Mouse (Mus musculus) limb, embryonic 15.5 days (tissue): ENCODE results near the gene Ptprcap. TPM values are rescaled to one million over a fixed set of nuclear protein-coding genes. Genes with fewer than 3 reads are reported as not detected.

Experiments
- ATAC-seq: fragments of 200-750 bp; cut with Nextera tagmentation; 2 replicates; pipeline ENCODE4 v1.8.0; 2017; ENCODE audit warnings: low read depth, moderate TSS enrichment; ENCODE audit not compliant: insufficient number of reproducible peaks, low FRiP score, low TSS enrichment
- H3K27ac ChIP-seq: fragments of 300-500 bp; sonication (generic); 2 replicates; pipeline ENCODE4 v1.5.1; 2015; ENCODE audit warnings: moderate library complexity, mild to moderate bottlenecking, inconsistent platforms
- H3K27me3 ChIP-seq: fragments of 300-500 bp; sonication (generic); 2 replicates; pipeline ENCODE4 v1.6.1; 2015; ENCODE audit warnings: inconsistent platforms
- H3K36me3 ChIP-seq: fragments of 300-500 bp; sonication (generic); 2 replicates; pipeline ENCODE4 v1.6.1; 2015; ENCODE audit warnings: inconsistent platforms
- H3K4me1 ChIP-seq: fragments of 300-500 bp; sonication (generic); 2 replicates; pipeline ENCODE4 v1.6.1; 2015; ENCODE audit warnings: inconsistent platforms
- H3K4me2 ChIP-seq: fragments of 300-500 bp; sonication (generic); 2 replicates; pipeline ENCODE4 v1.6.1; 2015; ENCODE audit warnings: mild to moderate bottlenecking, inconsistent platforms
- H3K4me3 ChIP-seq: fragments of 300-500 bp; sonication (generic); 2 replicates; pipeline ENCODE4 v1.5.1; 2015; ENCODE audit warnings: mild to moderate bottlenecking, inconsistent platforms
- H3K9ac ChIP-seq: fragments of 300-500 bp; sonication (generic); 2 replicates; pipeline ENCODE4 v1.6.1; 2015; ENCODE audit warnings: inconsistent platforms
- H3K9me3 ChIP-seq: fragments of 300-500 bp; sonication (generic); 2 replicates; pipeline ENCODE4 v1.6.1; 2016; ENCODE audit warnings: inconsistent platforms
- WGBS: fragments of 180-500 bp; shearing (Covaris S2); methylation state at CpG from one replicate; pipeline ENCODE4 v1.1.7; 2015; 5-methylcytosine and 5-hydroxymethylcytosine counted together
- polyA plus RNA-seq: library from polyadenylated mRNA; unstranded; fragments of >200 nt; fragmentation: Nextera tagmentation; extraction: Ambion mirVana; gene quantifications from 2 replicates; pipeline ENCODE4 v1.2.1, GENCODE M21; 2015

Ptprcap gene
- polyA plus RNA-seq, 1 experiment from 2014 or later: 9.5 TPM

- 80% methylated on average over 12 of the region's 12 CpGs for WGBS
- no peak overlapping the region for H3K4me2 ChIP-seq
- no peaks in the 10 kb centered on the region for H3K9me3 ChIP-seq
- no peaks in the 10 kb centered on the region for H3K27me3 ChIP-seq
- H3K27ac ChIP-seq: no peak overlapping the region
- no peak overlapping the region for H3K4me3 ChIP-seq
- H3K9ac ChIP-seq: no peak overlapping the region
- peaks cover 60% of the 10 kb centered on the region for H3K36me3 ChIP-seq
- ATAC-seq: no peak
- peaks cover 59% of the 10 kb centered on the region for H3K4me1 ChIP-seq
These were observed 41.6 kb downstream of the Ptprcap start for GRCm38 (mm10) chr19:4194776-4195650.

DNA sequence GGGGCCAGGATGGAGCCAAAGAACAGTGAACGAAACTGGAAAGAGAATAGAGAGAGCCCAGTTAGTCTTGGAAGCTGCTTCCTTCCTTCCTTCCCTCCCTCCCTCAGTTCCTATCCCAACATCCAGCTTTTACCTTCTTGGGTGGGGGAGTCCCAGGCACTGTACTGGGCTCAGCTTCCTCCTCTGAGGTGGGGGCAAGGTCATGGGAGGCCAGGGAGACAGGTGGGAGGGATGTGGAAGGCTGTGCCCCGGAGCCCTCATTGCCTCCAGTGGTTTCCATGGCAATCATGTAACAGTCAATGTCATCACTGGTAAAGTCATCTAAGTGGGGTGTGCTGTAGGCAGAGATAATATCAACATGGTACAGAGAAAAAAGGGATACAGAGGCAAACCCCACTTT lies 42.6 kb downstream of the Ptprcap start:
- Histone ChIP-seq H3K4me3 (no peak overlapping the region), H3K4me1 (peaks cover 65% of the 10 kb centered on the region), H3K9ac (no peak overlapping the region), H3K4me2 (no peak overlapping the region), H3K36me3 (peaks cover 60% of the 10 kb centered on the region), H3K27ac (peak overlapping the region; percentile 30), H3K9me3 (no peaks in the 10 kb centered on the region), H3K27me3 (no peaks in the 10 kb centered on the region)
- 44% methylated on average over 2 of the region's 2 CpGs for WGBS
- ATAC-seq: no peak

DNA sequence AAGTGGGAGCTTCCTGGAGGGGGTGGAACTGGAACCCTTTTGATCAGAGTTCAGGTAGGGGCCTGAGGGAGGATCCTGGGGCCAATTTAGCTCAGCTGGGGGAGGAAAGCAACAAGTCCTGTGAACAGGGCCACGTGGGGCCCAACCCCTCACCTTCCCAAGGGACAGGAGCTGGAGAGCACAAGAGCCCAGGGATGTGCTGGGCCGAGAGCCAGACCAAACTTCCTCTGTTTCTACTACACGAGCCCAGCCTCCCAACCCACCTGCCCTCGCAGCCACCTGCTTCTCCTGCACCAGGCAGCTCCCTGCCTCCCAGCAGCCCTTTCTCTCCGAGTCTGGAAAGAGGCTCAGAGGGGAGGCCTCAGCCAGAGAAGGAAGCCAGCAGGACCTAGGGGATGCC lies 43.1 kb downstream of the Ptprcap start:
- H3K27ac ChIP-seq: peak overlapping the region; percentile 30
- no peak overlapping the region for H3K9ac ChIP-seq
- H3K4me1 ChIP-seq: peaks cover 60% of the 10 kb centered on the region
- ATAC-seq: no peak
- 10% methylated on average over 5 of the region's 5 CpGs for WGBS
- no peak overlapping the region for H3K4me2 ChIP-seq
- no peak overlapping the region for H3K4me3 ChIP-seq
- H3K27me3 ChIP-seq: no peaks in the 10 kb centered on the region
- H3K36me3 ChIP-seq: peaks cover 60% of the 10 kb centered on the region
- H3K9me3 ChIP-seq: no peaks in the 10 kb centered on the region

DNA sequence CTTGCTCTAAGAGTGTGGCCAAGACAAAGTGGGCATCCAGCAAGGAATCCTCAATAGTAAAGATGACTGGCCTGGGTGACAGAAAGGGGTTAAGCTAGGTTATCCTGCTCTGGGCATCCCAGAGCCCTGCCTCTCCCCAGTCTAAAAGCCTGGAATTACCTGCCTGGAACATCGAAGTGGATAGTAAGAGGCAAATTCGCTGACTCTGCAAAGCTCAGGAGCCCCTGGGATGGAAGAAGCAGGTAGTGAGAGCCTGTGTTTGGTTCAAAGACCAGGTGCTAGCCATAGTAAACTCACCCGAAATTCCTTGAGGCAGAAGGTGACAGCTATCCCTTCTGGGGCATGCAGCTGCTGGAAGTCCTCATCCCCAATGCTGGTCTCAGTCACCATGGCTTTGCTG lies 43.8 kb downstream of the Ptprcap start:
- Histone ChIP-seq H3K9ac (no peak overlapping the region), H3K4me2 (no peak overlapping the region), H3K27ac (peak overlapping the region; percentile 22; the same call in 1 of the 2 replicates), H3K27me3 (no peaks in the 10 kb centered on the region), H3K36me3 (peaks cover 60% of the 10 kb centered on the region), H3K4me3 (no peak overlapping the region), H3K4me1 (peaks cover 64% of the 10 kb centered on the region), H3K9me3 (no peaks in the 10 kb centered on the region)
- 58% methylated on average over 3 of the region's 3 CpGs for WGBS
- ATAC-seq: no peak

- peaks cover 28% of the 10 kb centered on the region for H3K36me3 ChIP-seq
- peak within 1 kb of the TSS; percentile 60 for H3K9ac ChIP-seq
- H3K4me3 ChIP-seq: peak within 1 kb of the TSS; percentile 59
- peak; percentile 80 for ATAC-seq
- H3K4me1 ChIP-seq: peaks cover 31% of the 10 kb centered on the region
- no peaks in the 10 kb centered on the region for H3K9me3 ChIP-seq
- under 1% methylated on average over 34 of the region's 34 CpGs for WGBS
- 0 out of 2 replicates have a peak, but pooled peaks cover 2% of the 10 kb centered on the region for H3K27me3 ChIP-seq
- peak within 1 kb of the TSS; percentile 88 for H3K4me2 ChIP-seq
- peak within 1 kb of the TSS; percentile 69 for H3K27ac ChIP-seq
These were observed 48.0 kb downstream of the Ptprcap start, which contains the start of gene Rad9a for GRCm38 (mm10) chr19:4201291-4201909. Gene Rad9a, minus strand, starts transcription at chr19:4201662.

DNA sequence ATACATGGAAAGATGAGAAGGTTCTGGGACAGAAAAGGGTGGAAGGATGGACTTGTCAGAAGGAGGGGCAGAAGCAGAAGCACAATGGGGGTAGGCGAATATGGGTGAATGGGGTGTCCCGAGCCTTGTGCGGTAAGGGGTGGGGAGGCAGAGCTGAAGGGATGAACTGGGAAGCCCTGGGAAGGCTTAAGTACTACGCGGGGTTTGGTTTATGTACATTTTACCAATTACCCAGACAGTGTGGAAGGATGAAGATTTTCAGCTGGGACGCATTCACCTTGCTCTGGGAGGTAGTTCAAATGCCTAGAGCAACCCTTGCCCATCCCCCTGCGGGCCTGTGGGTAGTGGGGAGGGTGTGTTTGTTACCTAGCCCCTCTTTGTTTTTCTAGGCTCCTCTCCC lies 48.7 kb downstream of the Ptprcap start:
- ATAC-seq: no peak
- Histone ChIP-seq H3K9me3 (no peaks in the 10 kb centered on the region), H3K27me3 (0 out of 2 replicates have a peak, but pooled peaks cover 2% of the 10 kb centered on the region), H3K4me2 (peak overlapping the region; percentile 88), H3K4me1 (peaks cover 28% of the 10 kb centered on the region), H3K9ac (peak overlapping the region; percentile 60), H3K27ac (peak overlapping the region; percentile 51; the same call in 1 of the 2 replicates), H3K36me3 (peaks cover 21% of the 10 kb centered on the region), H3K4me3 (peak overlapping the region; percentile 59)
- WGBS: 25% methylated on average over 7 of the region's 7 CpGs

GRCm38 (mm10) chr19:4203148-4203547 lies 49.7 kb downstream of the Ptprcap start:
- Histone ChIP-seq H3K27me3 (0 out of 2 replicates have a peak, but pooled peaks cover 2% of the 10 kb centered on the region), H3K4me1 (peaks cover 24% of the 10 kb centered on the region), H3K27ac (no peak overlapping the region), H3K9ac (no peak overlapping the region), H3K36me3 (peaks cover 13% of the 10 kb centered on the region), H3K4me3 (no peak overlapping the region), H3K4me2 (no peak overlapping the region), H3K9me3 (no peaks in the 10 kb centered on the region)
- ATAC-seq: no peak
- 65% methylated on average over 3 of the region's 3 CpGs for WGBS

GRCm38 (mm10) chr19:4203604-4204326 lies 50.4 kb downstream of the Ptprcap start:
- Histone ChIP-seq H3K4me1 (peaks cover 24% of the 10 kb centered on the region), H3K4me2 (no peak overlapping the region), H3K4me3 (no peak overlapping the region), H3K9me3 (no peaks in the 10 kb centered on the region), H3K27me3 (0 out of 2 replicates have a peak, but pooled peaks cover 2% of the 10 kb centered on the region), H3K9ac (no peak overlapping the region), H3K27ac (no peak overlapping the region), H3K36me3 (peaks cover 8% of the 10 kb centered on the region)
- 57% methylated on average over 13 of the region's 13 CpGs for WGBS
- ATAC-seq: no peak

DNA sequence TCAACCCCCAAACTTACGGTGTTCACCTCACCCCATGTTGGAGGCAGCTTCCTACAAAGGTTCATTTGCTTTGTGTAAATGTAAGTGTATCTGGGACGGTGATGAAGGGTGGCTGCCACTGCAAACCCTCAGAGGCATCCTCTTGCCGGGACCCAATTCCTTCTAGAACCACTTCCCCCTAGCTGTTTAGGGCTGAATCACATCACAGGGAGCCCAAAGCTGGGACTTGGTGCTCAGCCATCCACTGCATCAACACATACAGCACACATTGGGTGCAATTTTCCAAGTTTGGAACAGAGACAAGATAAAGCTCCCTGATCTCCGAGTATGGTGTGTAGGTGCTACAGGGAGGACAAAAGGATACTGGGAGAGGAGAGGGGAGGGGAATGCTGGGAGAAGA lies 51.5 kb downstream of the Ptprcap start:
- 61% methylated on average over 4 of the region's 4 CpGs for WGBS
- no peak overlapping the region for H3K4me2 ChIP-seq
- H3K27ac ChIP-seq: no peak overlapping the region
- 0 out of 2 replicates have a peak, but pooled peaks cover 2% of the 10 kb centered on the region for H3K27me3 ChIP-seq
- no peaks in the 10 kb centered on the region for H3K36me3 ChIP-seq
- peaks cover 23% of the 10 kb centered on the region for H3K4me1 ChIP-seq
- no peak overlapping the region for H3K9ac ChIP-seq
- no peak overlapping the region for H3K4me3 ChIP-seq
- no peak for ATAC-seq
- H3K9me3 ChIP-seq: no peaks in the 10 kb centered on the region
